Mouse (Mus musculus): Measurements from ENCODE around the gene Pygo1.

- TF ChIP-seq POLR2A (IDR thresholded peaks at IDR 0.05; ENCODE audit: low read depth, low read length), result no peak
- no peak for TF ChIP-seq CTCF (conservative IDR thresholded peaks at IDR 0.05; ENCODE audit: insufficient read depth, insufficient read length, low read depth, low read length)
Measured at GRCm38 (mm10) chr9:72983066-72983465, 57.6 kb downstream of the Pygo1 start.

Data from kidney, adult 2 months (tissue).